Mouse (Mus musculus) megakaryocyte, adult 5-6 weeks (primary cell): ENCODE results near the gene Amy2a5. TPM values are rescaled to one million over a fixed set of nuclear protein-coding genes. Genes with fewer than 3 reads are reported as not detected.
"Not testable (repeated sequence)": the region's sequence is repeated elsewhere in the genome, so short reads cannot be mapped to it uniquely, and the experiment has no call there.

Experiments used
- ATAC-seq: 2 replicates; pipeline ENCODE4 v1.8.0; 2016; ENCODE audit warnings: mild to moderate bottlenecking, inconsistent platforms; ENCODE audit not compliant: poor library complexity, severe bottlenecking
- total RNA-seq, 2 experiments: library from RNA; stranded (forward) in 1 of 2; stranded (reverse) in 1 of 2; fragments of 153-499, 151-499 nt in 1 of 2; fragments of 221-1000, 200-1000 nt in 1 of 2; gene quantifications; 2 replicates each; pipeline versions ENCODE4 v1.2.3 to v1.2.4; 2015 to 2017

Amy2a5 gene
- total RNA-seq (2015) = not detected in 2 replicates
- total RNA-seq (2017) = not detected in 2 replicates

- ATAC-seq = not testable (repeated sequence)
These were observed at the start of gene Amy2a5 for GRCm38 (mm10) chr3:113258737-113259136. Gene Amy2a5, minus strand, starts transcription at chr3:113258837.

GRCm38 (mm10) chr3:113291349-113291748 is 32.7 kb upstream of the Amy2a5 start, which contains the start of gene Amy2a4:
Gene Amy2a4, minus strand, starts transcription at chr3:113291449.
- not testable (repeated sequence) for ATAC-seq

- not testable (repeated sequence) for ATAC-seq
These were observed 21.6 kb upstream of the Amy2a5 start for GRCm38 (mm10) chr3:113280285-113280684.

GRCm38 (mm10) chr3:113279586-113279985 is 20.9 kb upstream of the Amy2a5 start:
- not testable (repeated sequence) for ATAC-seq

GRCm38 (mm10) chr3:113227115-113227514 is 31.5 kb downstream of the Amy2a5 start:
- ATAC-seq = no peak

Other genes starting within 250 kb of the Amy2a5 start
- gene Amy2a4, start 32.6 kb upstream of the Amy2a5 start, total RNA-seq (2015) = not detected in 2 replicates
- not detected in 2 replicates for gene Amy2a4, start 32.6 kb upstream of the Amy2a5 start, total RNA-seq (2017)
- gene Amy2a3, start 65.2 kb upstream of the Amy2a5 start, total RNA-seq (2015) = not detected in 2 replicates
- gene Amy2a3, start 65.2 kb upstream of the Amy2a5 start, total RNA-seq (2017) = not detected in 2 replicates
- not detected in 2 replicates for gene Amy2a2, start 97.8 kb upstream of the Amy2a5 start, total RNA-seq (2015)
- gene Amy2a2, start 97.8 kb upstream of the Amy2a5 start, total RNA-seq (2017) = not detected in 2 replicates